Mouse (Mus musculus) embryo, embryonic 10 days (tissue): Measurements from ENCODE around the gene Itga3.

Experiments
- DNase-seq: peaks from one replicate; pipeline ENCODE4 v3.0.0-alpha.2; 2015; ENCODE audit warnings: low spot score

Gene Itga3

DNA sequence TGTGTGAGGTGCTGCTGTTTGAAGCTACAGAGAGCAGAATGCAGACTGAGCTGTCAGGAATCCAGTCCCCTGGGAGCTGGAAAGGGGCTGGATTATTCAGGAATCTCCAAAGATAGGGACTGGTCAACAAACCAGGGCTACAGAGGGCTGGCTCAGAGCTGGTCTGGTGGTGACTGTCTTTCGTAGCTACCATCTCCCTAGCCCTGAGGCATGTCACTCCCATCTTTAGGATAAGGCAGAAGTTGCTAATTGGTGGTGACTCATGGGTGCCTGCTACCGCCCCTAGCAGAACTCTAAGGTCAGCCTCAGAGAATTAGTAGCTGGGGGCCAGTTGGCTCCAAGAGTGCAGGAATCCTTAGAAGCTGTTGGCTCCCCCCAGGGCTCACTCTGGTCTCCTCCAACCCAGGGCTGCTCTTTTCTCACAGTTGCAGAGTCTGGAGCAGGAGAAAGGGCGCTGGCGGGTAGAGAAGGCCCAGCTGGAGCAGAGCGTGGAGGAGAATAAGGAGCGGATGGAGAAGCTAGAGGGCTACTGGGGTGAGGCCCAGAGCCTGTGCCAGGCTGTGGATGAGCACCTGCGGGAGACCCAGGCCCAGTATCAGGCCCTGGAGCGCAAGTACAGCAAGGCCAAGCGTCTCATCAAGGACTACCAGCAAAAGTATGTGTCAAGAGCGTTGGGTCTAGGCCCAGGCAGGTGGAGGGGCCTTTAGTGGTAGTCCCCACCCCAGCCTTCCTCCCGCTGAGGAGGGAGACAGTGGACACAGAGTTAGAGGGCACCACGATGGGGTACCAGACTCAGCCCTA is 72.3 kb downstream of the Itga3 start:
- DNase-seq, result no peak

DNA sequence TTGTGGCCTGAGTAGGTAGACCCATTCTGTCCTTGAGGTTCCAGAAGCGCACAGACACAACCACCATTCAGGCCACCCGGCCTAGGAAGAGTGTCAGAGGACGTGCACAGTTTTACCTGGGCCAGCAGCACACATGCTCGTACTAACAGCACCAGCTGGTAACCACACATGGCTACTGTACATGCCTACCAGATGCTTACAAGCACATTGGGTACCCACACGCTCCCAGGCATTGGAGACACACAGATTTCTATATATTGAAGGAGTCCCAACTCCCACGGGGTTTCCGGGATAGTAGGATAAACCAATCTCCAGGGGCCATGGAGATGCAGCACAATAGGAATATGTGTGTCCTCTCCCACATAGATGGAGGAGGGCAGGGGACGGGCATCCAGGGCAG is 73.9 kb downstream of the Itga3 start:
- DNase-seq, result no peak

DNA sequence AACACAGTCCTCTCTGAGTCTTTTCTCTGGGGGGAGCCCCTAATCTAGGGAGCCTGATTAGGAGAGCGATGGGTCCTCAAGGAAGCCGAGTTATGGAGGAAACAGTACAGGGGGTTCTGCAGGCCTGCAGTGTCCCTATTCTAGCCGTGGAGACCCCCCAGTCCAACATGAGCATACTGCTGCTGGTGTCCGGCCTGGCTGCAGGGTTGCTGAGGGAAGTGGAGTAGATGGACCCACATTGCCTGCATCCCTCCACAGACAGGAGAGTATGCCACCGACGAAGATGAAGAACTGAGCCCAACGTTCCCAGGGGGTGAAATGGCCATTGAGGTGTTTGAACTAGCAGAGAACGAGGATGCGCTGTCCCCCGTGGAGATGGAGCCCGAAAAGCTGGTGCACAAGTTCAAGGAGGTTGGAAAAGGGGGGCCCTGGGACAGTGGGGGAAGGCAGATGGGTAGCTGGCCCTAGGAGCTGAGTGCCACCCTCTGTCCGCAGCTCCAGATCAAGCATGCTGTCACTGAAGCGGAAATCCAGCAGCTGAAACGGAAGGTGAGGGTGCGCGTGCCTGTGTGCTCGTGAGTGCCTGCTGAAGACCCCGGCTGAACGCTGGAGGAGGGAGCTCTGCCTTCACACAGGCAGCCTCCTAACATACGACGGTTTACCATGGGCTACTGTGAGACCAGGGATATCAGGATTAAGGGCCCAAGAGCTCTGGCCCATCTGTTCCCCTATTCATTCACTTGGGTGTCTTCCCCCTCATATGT is 74.8 kb downstream of the Itga3 start:
- DNase-seq, result no peak

DNA sequence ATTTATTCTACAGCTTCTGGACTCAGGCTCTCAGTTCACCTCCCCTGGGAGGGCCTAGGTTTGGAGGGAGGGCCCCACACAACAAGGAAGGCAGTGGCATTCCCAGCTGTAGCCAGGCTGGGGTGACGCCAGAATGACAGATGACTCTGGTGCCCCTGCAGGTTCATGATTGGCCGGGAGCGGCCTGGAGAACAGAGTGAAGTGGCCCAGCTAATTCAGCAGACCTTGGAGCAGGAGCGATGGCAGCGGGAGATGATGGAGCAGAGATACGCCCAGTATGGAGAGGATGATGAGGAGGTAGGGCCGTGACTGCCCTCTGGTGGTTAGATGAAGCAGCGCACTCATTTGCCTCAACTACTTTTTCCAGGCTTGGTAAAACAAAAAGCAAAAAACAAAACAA is 75.5 kb downstream of the Itga3 start:
- DNase-seq, result peak; percentile 89

DNA sequence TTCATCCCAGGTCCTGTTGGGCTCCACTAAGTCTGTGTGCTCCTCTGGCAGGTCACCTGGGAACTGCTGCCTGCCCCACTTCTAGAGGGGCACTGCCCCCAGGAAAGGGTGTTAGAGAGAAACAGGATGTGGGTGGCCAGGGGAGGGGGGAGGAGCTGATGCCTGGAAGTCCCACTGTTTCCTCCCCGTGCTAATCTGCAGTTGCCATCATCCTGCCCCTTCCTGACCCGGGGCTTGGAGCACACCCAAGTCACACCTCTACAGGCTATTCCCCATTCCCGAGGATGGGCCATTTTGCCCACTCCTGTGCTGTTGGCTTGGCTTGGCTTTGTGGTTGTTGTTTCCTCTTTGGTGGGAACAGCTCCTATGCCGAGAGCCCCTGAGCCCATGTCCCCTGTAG is 76.1 kb downstream of the Itga3 start:
- DNase-seq, result no peak

DNA sequence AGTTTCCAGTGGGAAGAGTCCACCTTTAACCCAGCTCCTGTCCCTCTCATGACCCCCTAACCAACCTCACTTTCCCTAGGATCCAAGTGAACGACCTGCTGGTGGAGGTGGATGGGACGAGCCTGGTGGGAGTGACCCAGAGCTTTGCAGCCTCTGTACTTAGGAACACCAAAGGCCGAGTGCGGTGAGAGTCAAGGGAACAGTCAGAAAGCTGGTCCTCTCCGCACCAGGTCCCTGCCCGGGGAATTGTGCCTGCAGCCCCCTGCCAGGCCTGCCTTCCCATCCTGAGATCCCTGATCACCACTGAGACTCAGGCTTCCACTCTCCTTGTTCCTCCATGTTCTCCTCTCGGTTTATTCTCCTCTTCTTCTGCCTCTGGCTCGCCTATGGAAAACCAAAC is 76.5 kb downstream of the Itga3 start:
- no peak for DNase-seq

DNA sequence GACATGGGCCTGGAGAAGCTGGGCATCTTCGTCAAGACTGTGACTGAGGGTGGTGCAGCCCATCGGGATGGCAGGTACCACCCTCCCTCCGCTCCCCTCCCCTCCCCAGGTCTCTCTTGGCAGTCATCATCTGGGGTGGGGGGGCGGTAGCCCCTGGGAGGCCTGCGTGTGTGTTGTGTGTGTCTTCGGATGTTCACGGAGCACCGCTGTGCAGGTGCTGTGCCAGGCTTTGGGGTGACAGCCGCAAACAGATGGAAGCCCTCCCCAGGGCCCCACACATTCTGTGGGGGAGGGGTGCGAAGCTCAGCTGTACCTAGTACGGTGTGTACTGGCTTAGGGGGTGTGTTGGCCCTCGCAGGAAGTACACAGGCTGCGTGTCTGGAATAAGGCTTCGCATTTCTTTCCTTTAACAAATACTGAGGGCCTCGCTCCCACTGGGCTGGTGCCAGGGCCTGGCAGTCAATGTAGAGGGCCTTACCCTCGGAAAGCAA is 78.5 kb downstream of the Itga3 start:
- no peak for DNase-seq

DNA sequence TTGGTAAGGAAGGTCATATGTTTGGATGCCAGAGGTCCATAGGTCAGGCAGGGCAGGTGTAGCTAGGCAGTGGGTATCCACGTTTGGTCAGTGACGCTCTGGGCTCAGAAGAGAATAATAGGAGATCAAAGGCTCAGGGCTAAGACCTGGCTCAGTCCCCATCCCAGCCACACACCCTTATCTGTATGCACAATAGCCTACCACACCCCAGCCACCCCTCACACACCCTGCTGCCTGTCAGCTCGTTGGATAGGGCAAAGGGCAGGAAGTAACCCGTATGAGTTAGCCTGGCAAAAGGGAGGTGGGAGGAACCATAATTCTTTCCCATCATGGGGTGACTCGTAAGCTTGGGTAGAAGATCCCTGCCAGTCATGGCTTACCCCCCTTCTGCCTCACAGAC is 79.0 kb downstream of the Itga3 start:
- no peak for DNase-seq

DNA sequence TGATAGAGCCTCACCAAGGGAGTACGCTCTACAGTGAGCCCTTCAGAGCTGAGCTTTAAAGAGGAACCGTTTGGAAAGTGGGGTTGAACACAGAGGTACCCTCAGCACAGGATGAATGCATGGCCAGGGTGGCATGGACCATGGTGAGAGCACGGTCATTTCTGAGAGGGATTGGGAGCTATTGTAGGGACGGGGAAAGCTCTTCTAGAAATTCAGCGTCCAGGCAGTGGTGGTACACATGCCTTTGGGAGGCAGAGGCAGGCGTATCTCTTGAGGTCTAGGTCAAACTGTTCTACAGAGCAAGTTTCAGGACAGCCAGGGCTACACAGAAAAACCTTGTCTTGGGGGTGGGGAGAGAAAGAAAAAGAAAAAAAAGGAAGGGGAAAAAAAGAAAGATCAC is 79.6 kb downstream of the Itga3 start:
- DNase-seq, result no peak

DNA sequence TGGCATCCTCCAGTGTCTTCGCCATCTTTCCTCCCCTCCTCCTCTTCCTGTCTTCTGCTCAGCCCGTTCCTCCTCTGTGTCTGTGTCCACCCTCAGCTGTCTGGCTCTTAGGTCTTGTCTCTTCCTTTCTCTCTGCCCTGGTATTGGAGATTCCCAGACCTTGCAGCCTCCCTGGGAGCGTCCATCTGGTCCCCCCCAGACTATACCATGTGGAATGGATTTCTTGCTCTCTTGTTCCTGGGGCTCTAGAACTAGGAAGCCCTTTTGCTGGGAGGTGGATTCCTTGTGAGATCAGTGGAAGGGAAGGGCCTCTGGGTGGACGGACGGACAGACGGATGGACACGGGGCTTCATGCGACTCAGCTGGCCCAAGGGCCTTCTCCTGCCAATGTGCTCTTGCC is 80.5 kb downstream of the Itga3 start:
- DNase-seq, result no peak

DNA sequence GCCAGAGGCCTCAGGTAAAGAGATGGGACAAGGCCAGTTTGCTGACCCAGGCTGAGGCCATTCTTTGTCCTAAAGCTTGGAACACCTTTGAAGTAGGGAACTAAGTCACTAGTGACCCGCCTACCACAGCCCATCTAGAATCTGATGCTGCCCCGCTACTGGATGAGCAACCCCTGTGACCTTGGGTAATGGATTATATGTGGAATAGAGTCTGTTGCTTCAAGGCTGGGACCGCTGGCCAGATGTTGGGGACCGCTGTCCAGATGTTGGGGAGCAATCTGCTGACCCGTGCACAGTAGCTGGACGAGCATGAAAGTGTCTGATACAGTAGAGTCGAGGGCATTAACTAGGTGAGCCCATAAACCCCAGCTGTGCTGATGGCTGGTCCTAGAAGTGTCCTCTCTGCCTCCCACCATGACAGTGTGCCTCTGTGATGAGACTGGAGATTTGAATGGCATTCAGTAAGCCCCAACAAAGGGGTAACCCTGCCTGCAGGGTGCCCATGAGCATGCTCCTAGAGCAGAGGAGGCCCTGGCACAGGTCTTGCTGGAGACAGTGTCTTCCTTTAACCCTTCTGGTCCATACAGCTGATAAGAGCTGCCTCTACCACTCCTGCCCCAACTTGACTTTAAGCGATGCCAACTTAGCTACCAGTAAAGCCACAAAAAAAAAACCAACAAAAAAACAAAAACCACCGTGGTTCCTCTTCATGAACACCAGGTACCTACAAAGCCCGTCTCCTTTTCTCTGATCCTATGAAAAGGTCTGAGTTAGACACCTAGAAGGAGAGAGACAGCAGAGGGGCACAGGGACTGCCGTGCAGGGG is 81.4 kb downstream of the Itga3 start:
- no peak for DNase-seq
